Mouse (Mus musculus) CH12.LX (cell line): ENCODE measurements at regions not wholly inside any gene's neighbourhood (a gene's known extent, or its start where the extent isn't known, plus 50 kb on each side); places are given as distances from the start of the nearest gene placed in this dataset.

Experiments used
- DNase-seq: peaks from one replicate; pipeline ENCODE4 v3.0.0-alpha.2; 2013; ENCODE audit errors: extremely low read depth
- H3K27ac ChIP-seq: 2 replicates; pipeline ENCODE4 v1.5.1; 2012; ENCODE audit warnings: low read depth, mild to moderate bottlenecking, control low read depth, moderate library complexity; ENCODE audit not compliant: insufficient read depth
- H3K27me3 ChIP-seq: replicated peaks from 2 replicates; pipeline ENCODE3; 2012; ENCODE audit warnings: inconsistent platforms
- H3K36me3 ChIP-seq, 2 experiments: replicated peaks in 1 of 2; 2 replicates each; pipeline versions ENCODE3 to v1.6.1; 2012; ENCODE audit warnings: inconsistent platforms in 1 of 2, low read length in 1 of 2, mild to moderate bottlenecking in 1 of 2, mixed read lengths in 1 of 2, moderate library complexity in 1 of 2; ENCODE audit not compliant: control insufficient read depth in 1 of 2, insufficient read depth in 1 of 2
- H3K4me1 ChIP-seq, 2 experiments: 2 replicates each; pipeline ENCODE4 v1.6.1; 2012; ENCODE audit warnings: inconsistent platforms in 1 of 2, moderate library complexity in 1 of 2; ENCODE audit not compliant: insufficient read depth in 2 of 2, control insufficient read depth in 1 of 2
- H3K4me2 ChIP-seq: 2 replicates; pipeline ENCODE4 v1.6.1; 2012; ENCODE audit warnings: low read depth, mild to moderate bottlenecking, control low read depth; ENCODE audit not compliant: poor library complexity, insufficient read depth, severe bottlenecking
- H3K4me3 ChIP-seq, 3 experiments: fragments of 150-350 bp in 1 of 3; sonication (generic) in 1 of 3; replicated peaks in 1 of 3; 2 replicates each; pipeline versions ENCODE3 to v1.5.1; 2011 to 2012; ENCODE audit warnings: low read depth in 2 of 3, low read length in 2 of 3, mild to moderate bottlenecking in 2 of 3, moderate library complexity in 2 of 3, control low read depth in 1 of 3, improper control_type of control experiment in 1 of 3, inconsistent platforms in 1 of 3, mixed read lengths in 1 of 3; ENCODE audit not compliant: poor library complexity in 1 of 3
- H3K79me2 ChIP-seq: replicated peaks from 2 replicates; pipeline ENCODE4 v1.6.1; 2012; ENCODE audit warnings: mild to moderate bottlenecking, moderate library complexity; ENCODE audit not compliant: control insufficient read depth, poor library complexity, insufficient read depth, severe bottlenecking; ENCODE audit errors: extremely low read depth
- H3K9ac ChIP-seq: 2 replicates; pipeline ENCODE4 v1.6.1; 2012; ENCODE audit warnings: low read depth, mild to moderate bottlenecking, control low read depth, moderate library complexity; ENCODE audit not compliant: insufficient read depth
- H3K9me3 ChIP-seq: replicated peaks from 2 replicates; pipeline ENCODE3; 2012; ENCODE audit warnings: low read length, inconsistent platforms, mixed read lengths
- BHLHE40 ChIP-seq: IDR thresholded peaks from 2 replicates; pipeline ENCODE4 v1.6.1; 2011; ENCODE audit warnings: mild to moderate bottlenecking, low read depth, low read length, improper control_type of control experiment
- CHD2 ChIP-seq: IDR thresholded peaks from 2 replicates; pipeline ENCODE4 v1.6.1; 2011; ENCODE audit warnings: low read length, improper control_type of control experiment
- CTCF ChIP-seq, 2 experiments: IDR thresholded peaks in 1 of 2; conservative IDR thresholded peaks in 1 of 2; 2 replicates each; pipeline ENCODE4 v1.5.1; 2011 to 2012; ENCODE audit warnings: low read depth in 2 of 2, low read length in 2 of 2, improper control_type of control experiment in 1 of 2, inconsistent platforms in 1 of 2, mild to moderate bottlenecking in 1 of 2, moderate library complexity in 1 of 2
- E2F4 ChIP-seq: IDR thresholded peaks from 2 replicates; pipeline ENCODE4 v1.6.1; 2011; ENCODE audit warnings: low read depth, low read length, improper control_type of control experiment; ENCODE audit not compliant: insufficient replicate concordance
- ELF1 ChIP-seq: IDR thresholded peaks from 2 replicates; pipeline ENCODE4 v1.6.1; 2014; ENCODE audit warnings: low read depth, mild to moderate bottlenecking, inconsistent platforms, low read length, improper control_type of control experiment
- GABPA ChIP-seq: IDR thresholded peaks from 2 replicates; pipeline ENCODE4 v1.6.1; 2012; ENCODE audit warnings: low read depth, low read length, improper control_type of control experiment, inconsistent platforms; ENCODE audit not compliant: insufficient replicate concordance
- HCFC1 ChIP-seq: IDR thresholded peaks from 2 replicates; pipeline ENCODE4 v1.6.1; 2012; ENCODE audit warnings: low read depth, mild to moderate bottlenecking, inconsistent platforms, low read length, improper control_type of control experiment
- IRF4 ChIP-seq: IDR thresholded peaks from 2 replicates; pipeline ENCODE4 v1.6.1; 2014; ENCODE audit warnings: low read depth, mild to moderate bottlenecking, inconsistent platforms, low read length, improper control_type of control experiment
- JUN ChIP-seq: IDR thresholded peaks from 2 replicates; pipeline ENCODE4 v1.6.1; 2011; ENCODE audit warnings: low read depth, mild to moderate bottlenecking, low read length, improper control_type of control experiment, moderate library complexity; ENCODE audit not compliant: insufficient read depth
- JUND ChIP-seq: conservative IDR thresholded peaks from 2 replicates; pipeline ENCODE4 v1.6.1; 2011; ENCODE audit warnings: low read depth, low read length, improper control_type of control experiment
- KAT2A ChIP-seq: IDR thresholded peaks from 2 replicates; pipeline ENCODE4 v1.6.1; 2012; ENCODE audit warnings: low read length, improper control_type of control experiment, inconsistent platforms; ENCODE audit not compliant: insufficient replicate concordance
- MAZ ChIP-seq: IDR thresholded peaks from 2 replicates; pipeline ENCODE4 v1.6.1; 2012; ENCODE audit warnings: low read depth, mild to moderate bottlenecking, inconsistent platforms, low read length, improper control_type of control experiment, moderate library complexity
- NRF1 ChIP-seq: IDR thresholded peaks from 2 replicates; pipeline ENCODE4 v1.6.1; 2014; ENCODE audit warnings: low read depth, mild to moderate bottlenecking, inconsistent platforms, low read length, improper control_type of control experiment, moderate library complexity
- PAX5 ChIP-seq: IDR thresholded peaks from 2 replicates; pipeline ENCODE4 v1.6.1; 2012; ENCODE audit warnings: low read length, inconsistent platforms, mixed read lengths
- POLR2A ChIP-seq: IDR thresholded peaks from 2 replicates; pipeline ENCODE4 v1.6.1; 2011; ENCODE audit warnings: low read depth, mild to moderate bottlenecking, improper control_type of control experiment, low read length
- POLR2AphosphoS2 ChIP-seq: IDR thresholded peaks from 2 replicates; pipeline ENCODE4 v1.6.1; 2011; ENCODE audit warnings: low read depth, low read length, improper control_type of control experiment
- RAD21 ChIP-seq: IDR thresholded peaks from 2 replicates; pipeline ENCODE4 v1.6.1; 2011; ENCODE audit warnings: low read depth, mild to moderate bottlenecking, low read length, improper control_type of control experiment, moderate library complexity
- SMC3 ChIP-seq: IDR thresholded peaks from 2 replicates; pipeline ENCODE4 v1.6.1; 2011; ENCODE audit warnings: low read depth, low read length, improper control_type of control experiment
- USF1 ChIP-seq: IDR thresholded peaks from 2 replicates; pipeline ENCODE4 v1.6.1; 2014; ENCODE audit warnings: low read depth, mild to moderate bottlenecking, inconsistent platforms, low read length, improper control_type of control experiment
- dilution Hi-C: fragments of 300-500 bp; cut with MboI; formaldehyde crosslinking; loops from 2 replicates; pipeline ENCODE4 v1.14.3; 2020; ENCODE audit warnings: low sequenced_read_pairs; ENCODE audit not compliant: extremely low pct_unique_long_range_greater_than_20kb, extremely low pct_ligation_motif_present
- in situ Hi-C: fragments of 300-500 bp; cut with MboI; formaldehyde crosslinking; loops from 3 replicates; pipeline ENCODE4 v1.14.3; 2019; ENCODE audit warnings: low sequenced_read_pairs, low pct_ligation_motif_present, low pct_unique_long_range_greater_than_20kb, mixed read lengths

- Histone ChIP-seq H3K4me1 (no peaks in the 10 kb centered on the region), H3K4me3 (no peak overlapping the region), H3K9me3 (no peaks in the 10 kb centered on the region)
- peak; percentile 12 for DNase-seq
- TF ChIP-seq ELF1 (no peak), JUN (no peak), HCFC1 (no peak), CHD2 (no peak), GABPA (no peak), MAZ (no peak)
- TF ChIP-seq, all 38 proteins: peak for 0
- dilution Hi-C loops (no loop called here), in situ Hi-C loops (no loop called here)
- Histone ChIP-seq H3K9ac (no peak overlapping the region), H3K4me2 (no peak overlapping the region), H3K79me2 (no peaks in the 10 kb centered on the region), H3K36me3 (no peaks in the 10 kb centered on the region), H3K27me3 (peaks cover 88% of the 10 kb centered on the region), H3K27ac (no peak overlapping the region)
Observed at GRCm38 (mm10) chr9:43959541-43959940, 83.6 kb upstream of the Thy1 start.

GRCm38 (mm10) chr9:43961431-43961830, 81.8 kb upstream of the Thy1 start:
- Histone ChIP-seq H3K36me3 (no peaks in the 10 kb centered on the region), H3K9ac (no peak overlapping the region), H3K4me3 (no peak overlapping the region), H3K27me3 (peaks cover 90% of the 10 kb centered on the region), H3K4me1 (no peaks in the 10 kb centered on the region), H3K79me2 (no peaks in the 10 kb centered on the region), H3K9me3 (no peaks in the 10 kb centered on the region), H3K27ac (no peak overlapping the region), H3K4me2 (no peak overlapping the region)
- TF ChIP-seq HCFC1 (no peak), BHLHE40 (no peak), JUND (no peak), IRF4 (no peak), CTCF (conservative IDR thresholded peaks at IDR 0.05 in 1 of 2, IDR thresholded peaks at IDR 0.05 in 1 of 2; ENCODE audit: low read depth in 2 of 2, low read length in 2 of 2) (no peak), RAD21 (no peak), SMC3 (no peak)
- dilution Hi-C loops: no loop called here
- DNase-seq: no peak
- in situ Hi-C loops: no loop called here

GRCm38 (mm10) chr9:43965171-43965570, 78.0 kb upstream of the Thy1 start:
- H3K9me3 ChIP-seq: no peaks in the 10 kb centered on the region
- dilution Hi-C loops (no loop called here), in situ Hi-C loops (no loop called here)
- no peak overlapping the region for H3K27ac ChIP-seq
- no peak for DNase-seq
- no peak overlapping the region for H3K4me2 ChIP-seq
- H3K4me1 ChIP-seq: no peaks in the 10 kb centered on the region
- peaks cover 94% of the 10 kb centered on the region for H3K27me3 ChIP-seq
- H3K36me3 ChIP-seq: no peaks in the 10 kb centered on the region
- TF ChIP-seq NRF1 (no peak), MAZ (no peak), POLR2A (no peak), E2F4 (no peak), USF1 (no peak), KAT2A (no peak), RAD21 (no peak), JUN (no peak), POLR2AphosphoS2 (no peak), CTCF (conservative IDR thresholded peaks at IDR 0.05 in 1 of 2, IDR thresholded peaks at IDR 0.05 in 1 of 2; ENCODE audit: low read depth in 2 of 2, low read length in 2 of 2) (no peak), PAX5 (no peak), ELF1 (no peak), CHD2 (no peak)
- H3K4me3 ChIP-seq: no peak overlapping the region
- H3K79me2 ChIP-seq: no peaks in the 10 kb centered on the region
- no peak overlapping the region for H3K9ac ChIP-seq
